Mouse (Mus musculus) spleen, adult 2 months (tissue): ENCODE measurements around the gene Gm20388.

Experiments
- CTCF ChIP-seq: fragments of 200-500 bp; IDR thresholded peaks from 2 replicates; pipeline ENCODE4 v1.5.1; 2011; ENCODE audit warnings: mild to moderate bottlenecking, inconsistent platforms; ENCODE audit not compliant: insufficient read depth, insufficient read length, insufficient replicate concordance; ENCODE audit errors: extremely low read depth
- POLR2A ChIP-seq: fragments of 200-500 bp; IDR thresholded peaks from 2 replicates; pipeline ENCODE4 v1.6.1; 2011; ENCODE audit warnings: low read depth, low read length, inconsistent platforms

DNA sequence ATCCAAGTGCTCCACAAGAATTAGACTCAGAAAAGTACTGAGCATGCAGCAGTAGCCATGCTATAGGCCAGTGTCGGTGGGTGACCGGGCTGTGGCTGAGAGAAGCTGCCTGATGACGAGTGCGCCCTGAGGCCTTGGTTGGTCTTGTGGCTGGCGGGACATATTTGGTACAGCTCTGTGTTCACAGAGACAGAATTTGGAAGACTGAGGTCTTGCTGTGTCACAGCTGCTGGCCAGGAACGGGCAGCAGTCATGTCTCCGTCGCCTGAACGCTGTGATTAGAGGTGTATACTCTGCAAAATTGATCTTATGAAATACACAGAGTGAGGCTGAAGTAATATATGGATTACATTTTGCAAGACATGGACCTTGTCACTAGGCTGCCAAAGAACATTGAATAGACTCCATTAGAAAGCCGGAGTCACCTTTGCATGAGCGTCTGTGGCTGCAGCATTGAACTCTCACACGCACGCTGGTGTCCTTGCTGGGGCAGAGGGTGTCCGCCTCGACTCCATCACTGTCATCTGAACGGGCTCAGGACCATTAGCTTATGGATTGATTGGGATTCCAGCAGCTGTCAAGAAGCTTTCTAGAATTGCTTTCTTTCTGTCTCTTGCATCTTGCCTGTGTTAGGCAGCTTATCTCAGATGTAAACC, 5.7 kb downstream of the Gm20388 start:
- TF ChIP-seq POLR2A (no peak), CTCF (no peak)
